Mouse (Mus musculus): ENCODE data around the gene Misp.

GRCm38 (mm10) chr10:79824413-79824812 lies 3.6 kb downstream of the Misp start:
- TF ChIP-seq CTCF (IDR thresholded peaks at IDR 0.05): no peak
- peak; percentile 64 for TF ChIP-seq EP300 (IDR thresholded peaks at IDR 0.05)
